Mouse (Mus musculus) retina, adult 2 months (tissue): ENCODE results near the gene Tcta.
"Not testable (repeated sequence)": the region's sequence is repeated elsewhere in the genome, so short reads cannot be mapped to it uniquely, and the experiment has no call there.

Experiments
- DNase-seq: peaks from one replicate; pipeline ENCODE4 v3.0.0-alpha.2; 2012; ENCODE audit warnings: low read depth, low spot score

Gene Tcta

DNA sequence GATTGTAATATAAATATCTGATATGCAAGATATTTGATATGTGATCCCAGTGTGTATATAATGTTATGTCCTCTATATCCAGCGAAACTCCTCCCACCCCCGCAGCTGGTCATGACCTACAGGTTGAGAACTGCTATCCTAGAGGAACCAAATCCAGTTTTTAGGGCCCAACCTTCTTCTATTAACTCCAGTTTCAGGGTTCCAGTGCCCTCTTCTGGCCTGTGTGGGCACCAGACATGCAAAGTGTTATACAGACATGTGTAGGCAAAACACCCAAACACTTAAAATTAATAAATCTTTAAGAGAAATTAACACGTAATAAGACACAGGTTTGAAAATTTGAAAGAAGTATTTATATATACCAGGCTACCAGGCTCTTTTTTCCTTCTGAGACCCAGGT, 11.6 kb upstream of the Tcta start:
- no peak for DNase-seq

DNA sequence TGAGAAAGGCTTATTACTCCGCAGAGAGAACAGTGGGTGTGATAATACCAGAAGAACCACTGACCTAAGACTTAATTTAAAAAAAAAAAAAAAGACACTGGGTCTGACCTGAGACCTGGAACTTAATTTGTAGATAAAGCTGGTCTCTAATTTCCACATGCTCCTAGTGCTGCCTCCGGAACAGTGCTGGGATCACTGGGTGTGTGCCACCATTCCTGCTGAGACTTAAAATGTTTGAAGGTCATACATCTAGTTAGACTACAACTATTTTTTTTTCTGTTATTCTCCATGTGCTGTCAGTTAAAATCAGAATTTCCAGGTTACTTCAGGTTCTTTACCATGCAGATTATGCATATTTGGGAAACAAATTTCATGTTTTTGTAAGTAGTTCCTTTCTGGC, 2.2 kb upstream of the Tcta start:
- DNase-seq, result no peak

DNA sequence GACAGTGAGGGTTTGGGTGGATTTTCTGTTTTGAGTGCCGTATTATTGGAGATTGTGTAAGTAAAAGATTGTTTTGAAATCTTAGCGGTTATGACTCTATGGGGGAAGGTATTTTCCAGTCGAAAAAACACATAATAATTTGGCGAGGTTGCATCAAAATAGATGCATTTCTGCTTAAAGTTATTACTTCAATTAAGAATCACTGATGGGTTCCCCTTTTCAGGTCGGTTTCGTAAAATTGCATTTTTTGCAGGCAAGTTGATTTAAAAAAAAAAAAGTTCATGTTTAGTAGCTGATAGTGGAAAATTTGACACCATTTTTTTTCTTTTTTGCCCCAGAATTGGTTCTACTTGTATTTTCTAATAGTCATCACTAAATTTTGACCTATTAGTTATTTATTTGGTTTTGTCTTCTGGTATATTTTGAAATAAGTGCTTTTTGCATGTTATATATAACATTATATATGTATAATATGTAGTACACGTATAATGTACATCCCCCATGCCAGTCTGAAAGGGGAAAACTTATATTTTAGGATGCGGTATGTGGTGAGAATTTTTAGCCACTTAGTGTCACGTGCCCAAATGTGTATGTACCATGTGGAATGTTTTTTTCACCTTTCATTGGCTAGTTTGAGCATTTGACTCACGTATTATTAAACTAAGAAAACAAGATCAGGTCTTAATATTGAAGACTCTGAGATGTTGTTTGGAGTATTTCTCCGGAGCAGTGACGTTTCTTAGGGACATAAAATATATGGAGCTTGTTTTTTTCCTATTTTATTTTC, 1.3 kb upstream of the Tcta start:
- no peak for DNase-seq

DNA sequence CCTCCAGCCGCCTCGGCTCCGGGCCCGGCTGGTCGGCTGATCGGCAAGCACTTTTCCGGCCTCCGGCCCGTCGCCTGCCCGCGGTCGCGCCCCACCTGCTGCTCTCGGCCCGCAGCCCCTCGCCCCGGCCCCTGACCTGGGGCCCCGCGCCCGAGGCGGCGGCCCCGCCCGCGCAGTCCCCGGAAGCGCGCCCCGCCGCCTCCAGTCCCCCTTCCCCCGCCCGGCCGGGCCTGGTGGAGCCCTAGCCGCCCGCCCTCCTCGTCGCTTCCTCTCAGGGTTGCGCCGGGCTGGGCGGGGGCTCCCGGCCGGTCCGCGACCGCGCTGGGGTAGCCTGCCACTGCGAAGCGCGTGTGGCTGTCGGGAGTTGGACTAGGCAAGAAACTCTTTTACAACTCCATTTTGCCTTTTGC, 616 bp upstream of the Tcta start:
- DNase-seq, result peak; percentile 32

DNA sequence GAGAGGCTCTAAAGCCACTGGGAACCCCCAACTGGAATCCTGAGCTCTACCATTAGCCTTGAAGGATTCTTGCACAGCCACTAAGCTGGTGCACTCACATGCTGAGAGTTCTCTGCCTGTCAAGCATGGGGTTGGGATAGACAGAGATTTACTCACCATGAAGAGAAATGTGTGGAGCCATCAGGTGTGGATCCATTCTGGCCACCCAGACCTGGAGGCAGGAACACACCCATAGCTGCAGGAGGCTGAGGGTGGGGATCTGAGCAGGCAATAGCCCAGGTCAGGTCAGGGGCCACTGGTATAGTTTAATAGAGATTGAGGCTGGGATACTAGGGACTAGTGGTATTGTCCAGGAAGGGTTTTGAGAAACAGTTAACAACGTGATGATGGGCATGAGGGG, 790 bp downstream of the Tcta start:
- no peak for DNase-seq

DNA sequence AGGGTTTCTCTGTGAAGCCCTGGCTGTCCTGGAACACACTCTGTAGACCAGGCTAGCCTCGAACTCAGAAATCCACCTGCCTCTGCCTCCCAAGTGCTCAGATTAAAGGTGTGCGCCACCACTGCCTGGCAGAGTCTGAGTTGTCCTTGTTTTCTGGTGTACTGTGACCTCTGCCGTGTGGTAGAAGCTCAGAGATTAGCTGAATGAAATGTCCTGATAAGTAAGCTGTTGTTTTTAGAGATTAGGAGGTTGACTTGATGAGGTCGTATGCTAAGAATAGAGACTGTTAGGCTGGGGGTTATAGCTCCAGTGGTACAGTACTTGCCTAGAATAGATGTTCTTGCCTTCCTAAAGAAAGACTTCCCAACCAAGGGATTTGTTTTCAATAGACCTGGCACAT, 1.2 kb downstream of the Tcta start:
- DNase-seq, result no peak

DNA sequence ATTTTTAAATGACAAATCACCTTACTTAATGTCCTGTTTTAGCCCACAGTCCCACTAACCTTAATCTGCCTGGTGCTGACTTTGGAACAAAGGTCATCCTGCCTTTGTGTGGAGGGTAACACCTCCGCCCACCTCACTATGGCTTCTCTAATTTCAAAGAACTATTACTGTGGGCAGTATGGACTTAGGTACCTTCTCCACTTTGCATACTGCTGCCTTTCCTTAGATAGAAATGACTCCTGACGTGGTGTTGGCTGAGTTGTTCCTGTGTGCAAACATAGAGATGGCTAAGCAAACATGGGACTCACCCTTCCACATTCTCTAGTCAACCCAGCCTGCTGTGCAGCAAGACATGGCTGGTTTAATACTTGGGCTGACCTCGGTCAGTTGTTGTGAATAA, 4.1 kb downstream of the Tcta start:
- DNase-seq, result no peak

DNA sequence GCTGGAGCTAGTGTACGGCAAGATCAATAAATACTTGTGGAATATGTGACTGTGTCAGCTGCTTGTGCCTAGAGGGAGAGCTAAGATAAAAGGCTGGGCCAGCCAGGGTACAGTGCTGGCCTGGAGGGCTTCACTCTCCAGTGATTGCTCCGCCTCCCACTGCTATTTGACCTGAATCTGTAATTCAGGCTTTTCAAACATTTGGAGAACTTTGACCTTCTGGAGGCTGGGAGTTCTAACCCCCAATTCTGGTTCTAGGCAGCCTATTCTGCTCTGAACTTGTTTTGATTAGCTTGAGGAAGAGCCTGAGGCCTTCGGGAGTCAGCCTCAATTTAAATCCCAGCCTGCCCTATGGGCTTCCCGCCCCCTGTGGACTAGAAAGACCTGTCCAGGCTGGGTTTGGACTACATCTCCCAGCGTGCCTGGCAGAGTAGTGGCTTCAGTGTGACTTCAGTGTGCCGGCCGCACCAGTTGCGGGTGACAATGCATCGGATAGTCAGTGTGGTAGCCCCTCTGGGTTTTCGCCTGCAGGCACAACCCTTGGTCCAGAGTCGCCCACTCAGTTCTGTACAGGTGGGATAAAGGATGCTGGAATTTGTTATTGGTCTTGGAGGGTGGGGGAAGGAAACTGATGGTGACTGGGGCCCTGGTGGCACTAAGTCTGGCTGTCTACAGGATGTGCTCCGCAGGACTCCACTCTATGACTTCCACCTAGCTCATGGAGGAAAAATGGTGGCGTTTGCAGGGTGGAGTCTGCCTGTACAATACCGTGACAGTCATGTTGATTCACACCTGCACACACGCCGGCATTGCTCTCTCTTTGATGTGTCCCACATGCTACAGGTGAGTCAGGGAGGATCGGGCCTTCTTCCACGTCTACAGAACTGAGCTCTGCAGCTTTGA, 9.3 kb downstream of the Tcta start, which contains the start of gene Amt:
TSS of gene Amt (plus strand) at position 401 of the 903 bp plus-strand sequence.
- no peak for DNase-seq

DNA sequence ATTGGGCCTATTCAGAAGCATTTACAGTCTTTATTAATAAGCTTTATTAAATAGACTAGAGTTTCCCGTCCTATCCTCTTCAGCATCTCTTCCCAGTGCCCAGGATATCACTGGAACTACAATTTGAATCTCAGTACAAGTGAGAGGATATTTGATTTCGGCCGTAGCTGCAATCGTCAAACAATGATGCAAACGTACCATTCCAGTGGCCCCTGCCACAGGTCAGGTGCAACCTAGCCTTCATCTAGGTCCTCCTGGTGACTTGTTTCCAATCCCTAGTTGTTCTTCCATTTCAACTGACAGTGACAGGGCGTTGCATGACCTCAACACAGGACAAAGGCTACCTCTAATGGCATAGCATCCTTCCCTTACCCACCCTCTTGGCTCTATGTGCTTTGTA, 15.2 kb downstream of the Tcta start:
- no peak for DNase-seq

DNA sequence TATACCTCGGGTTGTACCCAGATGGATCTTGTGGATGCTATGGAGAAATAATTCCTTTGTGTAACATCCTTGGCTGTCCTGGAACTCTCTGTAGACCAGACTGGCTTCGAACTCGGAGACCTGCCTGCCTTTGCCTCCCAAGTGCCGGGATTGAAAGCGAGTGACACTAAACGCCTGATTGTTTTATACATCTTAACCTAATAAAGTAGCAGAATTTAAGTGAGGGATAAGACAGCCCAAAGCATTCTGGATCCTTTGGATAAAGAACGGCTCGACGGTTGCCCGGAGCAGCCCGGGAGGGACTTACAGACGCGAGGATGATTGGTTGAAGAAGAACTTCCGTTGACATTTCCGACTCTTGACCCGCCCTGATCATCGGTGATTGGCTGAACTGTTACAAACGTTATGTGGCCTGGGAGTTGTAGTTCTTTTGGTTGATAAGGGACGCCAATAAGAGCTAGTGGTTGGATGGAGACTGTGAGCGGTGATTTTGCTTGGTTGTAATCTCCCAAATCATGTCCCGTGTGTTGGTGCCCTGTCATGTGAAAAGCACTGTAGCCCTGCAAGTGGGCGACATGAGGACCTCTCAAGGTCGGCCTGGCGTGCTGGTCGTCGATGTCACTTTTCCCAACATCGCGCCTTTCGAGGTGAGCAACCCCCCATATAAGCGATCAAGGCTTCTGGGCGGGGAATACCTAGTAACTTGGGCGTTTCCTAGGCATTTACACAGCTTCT, 15.8 kb downstream of the Tcta start, which contains the start of gene Nicn1:
TSS of gene Nicn1 (plus strand) at position 414 of the 735 bp plus-strand sequence.
- peak; percentile 93 for DNase-seq

DNA sequence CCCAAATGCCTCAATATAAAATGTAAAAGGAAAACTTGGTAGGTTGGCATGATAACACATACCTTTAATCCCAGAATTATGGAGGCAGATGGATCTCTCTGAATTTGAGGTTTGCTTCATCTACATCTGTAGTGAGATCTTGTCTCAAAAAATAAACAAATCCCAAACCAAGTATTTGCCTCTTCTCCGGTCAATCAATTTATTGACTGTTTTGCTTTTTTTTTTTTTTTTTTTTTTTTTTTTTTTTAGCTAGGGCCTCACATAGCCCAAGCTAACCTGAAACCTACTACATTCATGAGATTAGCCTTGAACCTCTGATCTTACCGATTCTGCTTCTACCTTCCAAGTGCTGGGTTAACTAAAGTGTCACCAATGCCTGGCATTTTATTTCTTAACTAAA, 16.6 kb downstream of the Tcta start:
- no peak for DNase-seq

DNA sequence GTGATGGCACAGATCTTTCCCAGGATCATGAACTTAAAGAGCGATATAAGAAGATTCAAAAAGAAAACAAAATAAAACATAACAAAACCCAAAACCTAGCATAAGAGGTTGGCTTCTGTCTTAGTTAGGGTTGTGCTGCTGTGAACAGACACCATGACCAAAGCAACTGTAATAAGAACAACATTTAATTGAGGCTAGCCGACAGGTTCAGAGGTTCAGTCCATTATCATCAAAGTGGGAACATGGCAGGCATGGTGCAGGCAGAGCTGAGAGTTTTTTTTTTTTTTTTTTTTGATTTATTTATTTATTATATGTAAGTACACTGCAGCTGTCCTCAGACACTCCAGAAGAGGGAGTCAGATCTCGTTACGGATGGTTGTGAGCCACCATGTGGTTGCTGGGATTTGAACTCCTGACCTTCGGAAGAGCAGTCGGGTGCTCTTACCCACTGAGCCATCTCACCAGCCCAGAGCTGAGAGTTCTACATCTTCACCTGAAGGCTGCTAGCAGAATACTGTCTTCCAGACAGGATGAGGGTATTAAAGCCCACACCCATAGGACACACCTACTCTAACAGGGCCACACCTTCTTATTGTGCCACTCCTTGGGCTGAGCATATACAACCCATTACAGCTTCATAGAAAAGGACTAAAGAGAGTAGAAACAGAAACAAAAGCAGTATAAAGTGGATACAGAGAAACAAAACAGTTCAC, 18.3 kb downstream of the Tcta start:
- DNase-seq, result not testable (repeated sequence)

DNA sequence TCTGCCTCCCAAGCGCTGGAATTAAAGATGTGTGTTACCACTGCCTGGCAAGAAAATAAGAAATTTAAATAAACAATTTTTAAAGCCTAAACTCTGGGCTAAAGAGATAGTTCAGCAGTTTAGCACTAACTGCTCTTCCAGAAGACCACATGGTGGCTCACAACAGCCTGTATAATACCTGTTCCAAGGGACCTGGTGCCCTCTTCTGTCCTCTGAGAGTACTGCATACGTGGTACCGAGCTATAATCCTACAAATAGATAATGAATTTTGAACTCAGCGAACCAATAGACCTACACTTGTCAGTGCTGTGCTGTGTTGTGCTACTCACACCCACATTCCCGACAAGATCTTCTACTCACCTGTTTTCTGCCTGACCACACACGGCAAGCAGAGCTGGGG, 21.6 kb downstream of the Tcta start:
- peak; percentile 52 for DNase-seq

DNA sequence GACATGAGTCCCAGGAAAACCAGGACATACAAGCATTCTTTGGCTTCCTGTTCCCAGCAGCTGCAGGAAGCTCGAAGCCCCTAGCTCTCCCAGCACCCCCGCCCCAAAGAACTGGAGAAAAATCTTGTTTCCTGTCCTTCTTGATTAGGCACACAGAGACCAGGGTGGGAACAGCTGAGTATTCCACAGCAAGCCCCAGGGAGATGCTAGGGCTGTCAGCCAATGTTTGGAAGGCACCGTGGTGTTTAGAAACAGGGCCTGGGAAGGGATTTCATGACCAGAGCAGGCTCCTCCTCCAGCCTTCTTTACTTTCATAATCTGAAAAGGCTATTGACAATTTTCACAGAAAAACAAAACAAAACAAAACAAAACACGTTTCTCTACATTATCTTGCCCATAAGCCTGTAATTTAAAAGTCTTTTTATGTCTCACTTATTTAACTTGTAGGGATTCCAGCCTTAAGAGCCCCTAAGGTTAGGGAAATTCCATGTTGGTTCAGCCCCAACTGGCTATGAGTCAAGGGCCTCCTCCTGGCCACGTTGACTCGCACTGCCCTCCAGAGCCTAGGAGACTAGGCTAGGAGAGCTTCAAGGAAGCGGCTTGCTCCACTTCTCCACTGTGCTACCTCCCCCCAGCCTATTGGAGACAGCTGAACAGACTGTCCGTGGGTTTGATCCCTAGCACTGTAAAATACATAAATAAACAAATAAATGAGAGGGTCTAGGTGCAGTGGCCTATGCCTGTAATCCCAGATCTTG, 25.7 kb downstream of the Tcta start:
- DNase-seq, result no peak

DNA sequence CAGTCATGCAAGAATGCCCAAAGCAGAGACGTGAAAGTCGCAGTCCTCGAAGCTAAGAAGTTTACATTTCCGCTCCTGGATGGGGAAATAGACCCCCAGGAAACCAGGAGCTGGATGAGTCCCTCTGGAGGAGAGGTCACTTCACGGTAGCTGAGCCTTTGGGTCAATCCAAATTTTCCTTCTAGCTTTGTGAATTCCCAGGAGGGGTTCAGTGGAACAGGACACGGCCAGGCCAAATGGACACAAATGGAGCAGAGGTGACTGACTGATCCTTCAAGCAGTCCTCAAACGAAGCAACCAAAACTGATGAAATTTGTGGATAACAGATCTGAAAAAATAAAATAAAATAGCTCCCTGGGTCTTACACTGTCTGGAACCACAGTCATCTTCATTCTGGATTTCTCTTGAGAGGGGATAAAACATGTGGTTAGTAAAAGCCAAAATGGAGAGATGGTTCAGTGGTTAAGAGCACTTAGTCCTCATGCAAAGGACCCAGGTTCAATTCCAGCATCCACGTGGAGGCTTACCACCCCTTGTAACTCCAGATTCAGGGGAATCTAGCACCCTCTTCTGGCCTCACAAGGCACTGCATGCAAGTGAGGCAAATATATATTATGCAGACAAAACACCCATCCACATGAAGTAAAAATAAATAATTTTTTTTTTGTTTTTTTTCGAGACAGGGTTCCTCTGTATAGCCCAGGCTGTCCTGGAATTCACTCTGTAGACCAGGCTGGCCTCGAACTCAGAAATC, 27.1 kb downstream of the Tcta start:
- DNase-seq, result no peak

DNA sequence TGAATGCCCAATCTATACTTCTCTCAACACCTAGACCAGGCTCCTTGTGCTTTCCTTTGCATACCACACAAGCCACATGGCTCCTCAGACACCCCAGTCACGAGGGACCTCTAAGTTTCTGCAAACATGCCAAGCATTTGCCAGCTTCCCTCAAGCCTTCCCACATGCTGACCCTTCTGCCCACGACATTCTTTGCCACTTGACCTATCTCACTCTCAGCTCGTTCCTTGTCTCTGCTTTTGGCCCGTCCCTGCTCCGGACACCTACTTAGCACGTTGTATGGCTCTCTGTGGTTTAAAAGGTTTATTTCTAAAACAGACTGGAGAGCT, 30.7 kb downstream of the Tcta start:
- DNase-seq, result no peak

DNA sequence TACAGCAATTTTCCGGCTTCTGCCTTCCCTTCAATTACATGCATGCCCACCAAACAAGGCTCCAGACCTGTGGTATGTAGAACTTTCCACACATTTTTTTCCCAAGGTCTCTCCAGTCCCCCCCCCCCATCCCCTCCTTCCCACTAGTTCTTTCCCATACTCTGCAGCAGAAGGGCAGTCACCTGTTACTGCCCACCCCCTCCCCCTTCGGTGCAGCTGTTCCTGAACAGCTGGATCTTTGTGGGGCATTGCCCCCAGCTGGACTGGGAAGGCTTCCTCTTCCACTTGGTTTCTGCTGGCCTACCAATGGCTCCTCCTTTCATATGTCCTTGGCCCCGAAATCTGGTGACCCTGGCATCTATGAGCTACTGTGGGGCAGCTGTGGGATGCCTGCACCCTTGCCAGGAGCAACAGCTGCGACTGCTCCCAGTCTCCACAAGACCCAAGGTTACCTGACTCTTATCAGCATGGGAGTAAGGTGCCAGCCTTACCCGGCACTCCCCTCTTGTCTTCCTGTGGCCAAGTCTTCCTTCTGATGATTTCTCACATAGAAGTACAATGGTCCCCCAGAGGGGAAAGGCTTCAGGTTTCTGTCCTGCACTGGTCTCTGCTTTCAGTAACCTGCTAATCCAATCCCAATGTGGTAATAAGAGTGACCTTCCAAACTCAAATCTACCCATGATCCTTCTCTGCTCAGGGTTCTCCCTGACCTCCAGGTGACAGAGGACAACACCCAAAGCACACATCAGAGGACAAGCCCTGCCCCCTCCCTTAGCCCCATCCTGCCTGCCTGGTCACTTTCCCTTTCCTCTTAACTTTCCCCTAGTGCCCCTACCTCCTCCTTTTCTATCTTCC, 31.3 kb downstream of the Tcta start:
- DNase-seq, result no peak

DNA sequence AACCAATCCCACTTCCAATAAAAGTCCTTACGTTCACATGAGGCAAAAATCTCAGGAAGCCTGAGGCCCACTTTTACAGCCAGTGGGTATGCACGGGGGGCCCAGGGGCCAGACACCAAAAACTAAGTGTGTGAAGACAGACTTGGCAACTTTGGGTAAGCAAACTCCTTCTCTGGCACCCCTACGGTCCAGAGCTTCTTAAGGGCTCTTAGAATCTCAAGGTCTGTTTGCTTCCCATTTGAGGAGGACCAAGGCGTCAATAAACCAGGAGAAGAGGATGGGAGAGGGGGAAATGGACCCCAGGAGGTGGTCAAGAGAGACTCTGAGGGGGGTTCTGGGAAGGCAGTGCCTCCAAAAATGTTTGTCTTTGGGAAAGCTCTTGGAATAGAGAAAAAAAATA, 32.5 kb downstream of the Tcta start:
- DNase-seq, result no peak

DNA sequence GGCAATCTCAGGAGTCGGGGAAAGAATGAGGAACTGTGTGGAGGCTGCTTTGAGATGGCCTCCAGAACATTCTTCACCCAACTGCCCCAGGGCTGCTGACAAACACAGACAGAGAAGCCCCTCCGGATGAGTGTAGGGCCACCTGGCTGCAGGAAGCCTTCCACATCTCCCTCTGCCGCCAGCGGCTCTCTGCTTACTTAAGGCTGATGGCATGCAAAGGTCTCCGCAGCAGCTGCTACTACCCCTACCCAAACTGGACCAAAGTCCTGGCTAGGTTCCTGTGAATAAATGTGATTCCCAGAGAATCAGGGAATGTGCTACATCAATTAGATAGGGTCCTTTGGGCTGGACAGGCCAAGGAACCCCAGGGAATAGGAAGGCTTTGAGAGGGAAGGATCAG, 33.3 kb downstream of the Tcta start:
- DNase-seq, result no peak
